Mouse (Mus musculus): Measurements from ENCODE around the gene Spast. TPM values are rescaled to one million over a fixed set of nuclear protein-coding genes. Genes with fewer than 3 reads are reported as not detected.

The Spast gene
- polyA plus RNA-seq, 1 experiment from 2014 or later: 38.4 TPM

GRCm38 (mm10) chr17:74406487-74406886 is 67.7 kb downstream of the Spast start:
- no peak for ATAC-seq (ENCODE audit: low read depth)
- Histone ChIP-seq H3K27ac (replicated peaks) (no peak overlapping the region), H3K9ac (no peak overlapping the region), H3K4me1 (replicated peaks) (no peaks in the 10 kb centered on the region), H3K4me3 (no peak overlapping the region), H3K4me2 (no peak overlapping the region), H3K27me3 (no peaks in the 10 kb centered on the region), H3K9me3 (no peaks in the 10 kb centered on the region), H3K36me3 (peaks cover 80% of the 10 kb centered on the region)
- WGBS: 94% methylated on average over 8 of the region's 8 CpGs

GRCm38 (mm10) chr17:74409722-74410121 is 70.9 kb downstream of the Spast start:
- WGBS: 72% methylated on average over 4 of the region's 4 CpGs

DNA sequence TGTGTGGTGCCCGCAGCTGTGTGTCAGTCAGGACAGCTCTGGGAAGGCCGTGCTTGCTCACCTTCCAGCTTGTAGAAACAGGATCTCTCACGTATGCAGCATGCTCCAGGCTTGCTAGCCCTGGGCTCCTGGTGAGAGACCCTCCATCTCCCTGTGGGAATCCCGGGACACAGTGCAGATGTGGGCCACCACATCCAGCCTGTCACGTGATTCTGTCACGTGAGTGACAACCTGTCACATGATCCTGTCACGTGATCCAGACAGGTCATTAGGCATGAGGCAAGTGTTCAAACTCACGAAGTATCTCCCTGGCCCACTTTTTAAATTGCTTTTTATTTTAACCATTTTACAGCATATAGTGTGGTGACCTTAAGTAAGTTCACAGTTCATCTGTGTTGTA is 74.5 kb downstream of the Spast start:
- Histone ChIP-seq H3K27ac (replicated peaks) (no peak overlapping the region), H3K4me1 (replicated peaks) (no peaks in the 10 kb centered on the region), H3K9me3 (no peaks in the 10 kb centered on the region), H3K36me3 (peaks cover 87% of the 10 kb centered on the region), H3K27me3 (no peaks in the 10 kb centered on the region), H3K4me2 (no peak overlapping the region), H3K4me3 (no peak overlapping the region), H3K9ac (no peak overlapping the region)
- WGBS: 90% methylated on average over 8 of the region's 8 CpGs
- ATAC-seq (ENCODE audit: low read depth): no peak

More at GRCm38 (mm10) chr17:74409722-74410121, 70.9 kb downstream of the Spast start:
- Histone ChIP-seq H3K9ac (no peak overlapping the region), H3K4me2 (no peak overlapping the region), H3K27me3 (no peaks in the 10 kb centered on the region), H3K27ac (replicated peaks) (no peak overlapping the region), H3K4me1 (replicated peaks) (no peaks in the 10 kb centered on the region), H3K4me3 (no peak overlapping the region), H3K9me3 (no peaks in the 10 kb centered on the region), H3K36me3 (peaks cover 82% of the 10 kb centered on the region)
- no peak for ATAC-seq (ENCODE audit: low read depth)

- no peak overlapping the region for H3K9ac ChIP-seq
- peaks cover 89% of the 10 kb centered on the region for H3K36me3 ChIP-seq
- no peaks in the 10 kb centered on the region for H3K4me1 ChIP-seq (replicated peaks)
- H3K9me3 ChIP-seq: no peaks in the 10 kb centered on the region
- H3K27ac ChIP-seq (replicated peaks): no peak overlapping the region
- WGBS: 76% methylated on average over 1 of the region's 1 CpGs
- no peaks in the 10 kb centered on the region for H3K27me3 ChIP-seq
- H3K4me2 ChIP-seq: no peak overlapping the region
- no peak for ATAC-seq (ENCODE audit: low read depth)
- no peak overlapping the region for H3K4me3 ChIP-seq
Measured at GRCm38 (mm10) chr17:74414671-74415070, 75.9 kb downstream of the Spast start.

DNA sequence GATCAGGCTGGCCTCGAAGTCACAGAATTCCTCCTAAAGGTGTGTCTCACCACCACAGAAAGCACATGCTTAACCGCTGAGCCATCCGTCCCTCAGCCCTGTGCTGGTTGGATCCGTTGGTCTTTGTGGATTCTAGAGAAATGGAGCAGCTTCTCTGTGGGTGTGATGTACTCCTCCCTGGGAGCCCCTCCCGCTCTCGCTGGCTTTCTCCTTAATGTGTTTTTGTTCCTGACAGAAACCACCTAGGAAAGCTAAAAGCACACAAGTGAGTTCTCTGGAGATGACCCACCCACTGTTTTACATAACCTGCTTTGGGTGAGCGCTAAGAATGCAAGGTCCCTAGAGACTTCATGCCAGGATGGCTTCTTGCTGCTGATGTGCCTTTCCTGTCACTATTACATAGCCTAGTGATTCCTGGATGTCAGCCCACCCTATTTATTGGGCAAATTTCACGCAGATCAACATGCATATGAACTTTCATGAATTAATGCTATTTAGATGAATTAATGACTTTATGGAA is 78.1 kb downstream of the Spast start:
- ATAC-seq (ENCODE audit: low read depth): no peak

DNA sequence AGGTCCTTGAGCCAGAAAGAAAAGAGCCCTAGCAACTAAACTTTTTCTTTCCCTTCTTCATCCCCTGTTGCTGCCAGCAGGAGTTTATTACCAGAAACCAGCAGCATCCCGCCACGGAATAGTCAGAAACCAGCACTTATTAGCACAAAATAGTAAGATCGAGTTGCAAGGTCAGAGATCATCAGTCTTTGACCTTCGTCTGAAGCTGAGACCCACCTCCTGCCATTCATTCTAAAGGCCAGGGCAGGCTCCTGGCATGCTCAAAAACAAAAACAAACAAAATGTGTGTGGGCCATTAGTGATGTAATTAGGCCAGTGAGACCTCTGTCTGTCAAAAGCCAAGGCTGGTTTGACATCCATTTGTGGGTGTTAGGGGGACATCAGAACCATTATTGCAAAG is 79.4 kb downstream of the Spast start:
- WGBS: 69% methylated on average over 4 of the region's 4 CpGs
- no peak overlapping the region for H3K27ac ChIP-seq (replicated peaks)

More for the DNA sequence above, 78.1 kb downstream of the Spast start:
- WGBS: 88% methylated on average over 8 of the region's 8 CpGs
- no peak overlapping the region for H3K9ac ChIP-seq
- H3K27ac ChIP-seq (replicated peaks): no peak overlapping the region
- H3K36me3 ChIP-seq: peaks cover 87% of the 10 kb centered on the region
- H3K27me3 ChIP-seq: no peaks in the 10 kb centered on the region
- no peak overlapping the region for H3K4me2 ChIP-seq
- H3K4me3 ChIP-seq: no peak overlapping the region
- no peaks in the 10 kb centered on the region for H3K9me3 ChIP-seq
- no peaks in the 10 kb centered on the region for H3K4me1 ChIP-seq (replicated peaks)

DNA sequence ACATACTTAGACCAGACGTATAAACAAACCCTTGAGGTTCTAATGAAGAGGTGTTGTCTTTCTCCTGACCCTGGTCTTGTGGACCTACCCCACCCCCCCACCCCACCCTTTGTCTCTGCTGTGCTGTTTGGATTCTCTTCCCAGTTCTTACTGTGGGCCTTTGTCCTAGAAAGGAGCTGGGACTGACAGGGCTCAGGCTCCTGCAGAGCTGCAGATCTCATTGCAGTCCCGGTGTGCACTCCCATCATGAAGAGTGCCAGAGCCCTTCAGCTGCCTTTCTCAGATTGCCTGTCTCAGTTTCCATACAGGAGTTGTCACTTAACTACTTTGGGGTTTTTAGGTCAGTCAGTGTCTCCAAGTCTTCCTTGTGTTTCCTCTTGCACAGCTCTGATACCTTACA is 81.9 kb downstream of the Spast start:
- no peaks in the 10 kb centered on the region for H3K27me3 ChIP-seq
- H3K4me2 ChIP-seq: no peak overlapping the region
- 79% methylated on average over 2 of the region's 2 CpGs for WGBS
- no peaks in the 10 kb centered on the region for H3K9me3 ChIP-seq
- H3K36me3 ChIP-seq: peaks cover 80% of the 10 kb centered on the region
- ATAC-seq (ENCODE audit: low read depth): no peak
- no peak overlapping the region for H3K4me3 ChIP-seq
- H3K9ac ChIP-seq: no peak overlapping the region
- H3K27ac ChIP-seq (replicated peaks): no peak overlapping the region
- H3K4me1 ChIP-seq (replicated peaks): no peaks in the 10 kb centered on the region

More for the DNA sequence above, 79.4 kb downstream of the Spast start:
- no peak for ATAC-seq (ENCODE audit: low read depth)
- H3K36me3 ChIP-seq: peaks cover 86% of the 10 kb centered on the region
- H3K9me3 ChIP-seq: no peaks in the 10 kb centered on the region
- H3K4me3 ChIP-seq: no peak overlapping the region
- H3K27me3 ChIP-seq: no peaks in the 10 kb centered on the region
- H3K9ac ChIP-seq: no peak overlapping the region
- H3K4me2 ChIP-seq: no peak overlapping the region
- no peaks in the 10 kb centered on the region for H3K4me1 ChIP-seq (replicated peaks)

- 77% methylated on average over 12 of the region's 12 CpGs for WGBS
- Histone ChIP-seq H3K36me3 (peaks cover 74% of the 10 kb centered on the region), H3K4me3 (no peak overlapping the region), H3K4me1 (replicated peaks) (no peaks in the 10 kb centered on the region), H3K4me2 (no peak overlapping the region), H3K27me3 (no peaks in the 10 kb centered on the region), H3K9ac (no peak overlapping the region), H3K27ac (replicated peaks) (0 out of 2 replicates have a peak overlapping the region, but pooled peaks have one; percentile 14), H3K9me3 (no peaks in the 10 kb centered on the region)
- ATAC-seq (ENCODE audit: low read depth): peak; percentile 95
Measured at GRCm38 (mm10) chr17:74424401-74425005, 85.7 kb downstream of the Spast start.

DNA sequence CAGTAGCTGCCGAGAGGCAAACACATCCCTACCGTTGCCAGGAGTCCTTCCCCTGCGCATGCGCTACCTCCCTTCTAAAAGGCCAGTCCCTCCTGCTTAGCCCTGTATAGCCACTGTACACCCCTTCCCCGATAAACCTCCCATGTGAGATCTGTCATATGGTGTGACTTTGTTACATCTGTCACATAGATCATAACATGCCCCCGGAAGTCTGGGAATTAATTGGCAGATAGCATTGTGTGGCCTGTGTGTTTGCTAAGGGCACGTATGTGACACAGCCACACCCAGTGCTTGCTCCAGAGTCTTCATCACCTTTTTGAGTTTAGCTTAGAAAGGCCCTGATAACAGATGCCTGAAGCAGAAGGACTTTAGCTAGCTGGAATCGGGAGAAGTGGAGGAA is 91.3 kb downstream of the Spast start:
- WGBS: 91% methylated on average over 8 of the region's 8 CpGs
- Histone ChIP-seq H3K9ac (no peak overlapping the region), H3K9me3 (no peaks in the 10 kb centered on the region), H3K4me3 (no peak overlapping the region), H3K4me2 (no peak overlapping the region), H3K36me3 (peaks cover 27% of the 10 kb centered on the region), H3K27ac (replicated peaks) (no peak overlapping the region), H3K4me1 (replicated peaks) (no peaks in the 10 kb centered on the region), H3K27me3 (no peaks in the 10 kb centered on the region)
- no peak for ATAC-seq (ENCODE audit: low read depth)

- no peak overlapping the region for H3K4me2 ChIP-seq
- no peak for ATAC-seq (ENCODE audit: low read depth)
- no peaks in the 10 kb centered on the region for H3K27me3 ChIP-seq
- no peaks in the 10 kb centered on the region for H3K4me1 ChIP-seq (replicated peaks)
- H3K9me3 ChIP-seq: no peaks in the 10 kb centered on the region
- H3K9ac ChIP-seq: no peak overlapping the region
- WGBS: 76% methylated on average over 13 of the region's 13 CpGs
- H3K27ac ChIP-seq (replicated peaks): no peak overlapping the region
- peaks cover 23% of the 10 kb centered on the region for H3K36me3 ChIP-seq
- no peak overlapping the region for H3K4me3 ChIP-seq
Measured at GRCm38 (mm10) chr17:74431481-74431880, 92.7 kb downstream of the Spast start.

DNA sequence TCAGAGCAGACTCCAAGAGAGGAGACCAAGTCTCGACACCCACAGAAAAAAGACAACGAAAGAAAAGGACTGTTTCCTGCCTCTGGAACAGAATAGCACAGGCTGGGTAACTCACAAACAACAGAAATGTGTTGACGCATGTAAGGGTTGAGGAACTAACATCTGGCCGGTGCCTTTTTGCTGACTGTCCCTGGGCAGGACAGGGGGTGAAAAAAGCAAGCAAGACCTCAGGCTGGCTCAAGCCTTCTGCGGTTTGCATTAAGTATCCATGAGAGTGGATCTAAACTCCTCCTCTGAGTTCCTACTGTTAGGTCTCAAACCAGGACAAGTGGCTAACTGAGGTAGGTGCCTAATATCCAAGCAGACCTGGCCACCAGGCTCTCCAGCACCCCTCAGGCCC is 93.8 kb downstream of the Spast start:
- Histone ChIP-seq H3K9me3 (no peaks in the 10 kb centered on the region), H3K4me2 (no peak overlapping the region), H3K36me3 (peaks cover 11% of the 10 kb centered on the region), H3K27me3 (no peaks in the 10 kb centered on the region), H3K27ac (replicated peaks) (no peak overlapping the region), H3K4me1 (replicated peaks) (no peaks in the 10 kb centered on the region), H3K9ac (no peak overlapping the region), H3K4me3 (no peak overlapping the region)
- ATAC-seq (ENCODE audit: low read depth): no peak
- WGBS: 87% methylated on average over 5 of the region's 5 CpGs

DNA sequence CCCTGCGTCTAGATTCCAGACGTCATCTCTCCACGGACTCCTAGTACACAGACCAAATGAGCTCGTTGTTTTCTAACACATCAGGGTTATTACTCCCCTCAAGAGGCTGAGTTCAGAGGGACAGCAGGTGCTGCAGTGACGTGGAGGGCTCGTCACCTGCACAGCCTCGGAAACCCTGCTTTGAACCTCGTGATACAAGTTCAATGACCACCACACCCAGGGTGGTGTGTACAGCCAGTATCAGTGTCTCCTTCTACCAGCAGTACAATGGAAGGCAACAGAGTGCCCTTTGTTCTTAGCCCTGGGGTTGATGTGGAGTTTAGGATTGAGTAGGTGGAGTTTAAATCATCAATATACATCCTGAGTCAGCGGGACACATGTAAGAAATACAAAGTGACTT is 99.0 kb downstream of the Spast start:
- 83% methylated on average over 9 of the region's 9 CpGs for WGBS
- H3K27ac ChIP-seq (replicated peaks): no peak overlapping the region
- H3K36me3 ChIP-seq: no peaks in the 10 kb centered on the region
- no peak overlapping the region for H3K4me2 ChIP-seq
- no peaks in the 10 kb centered on the region for H3K4me1 ChIP-seq (replicated peaks)
- H3K9ac ChIP-seq: no peak overlapping the region
- no peaks in the 10 kb centered on the region for H3K27me3 ChIP-seq
- H3K4me3 ChIP-seq: no peak overlapping the region
- no peak for ATAC-seq (ENCODE audit: low read depth)
- no peaks in the 10 kb centered on the region for H3K9me3 ChIP-seq

DNA sequence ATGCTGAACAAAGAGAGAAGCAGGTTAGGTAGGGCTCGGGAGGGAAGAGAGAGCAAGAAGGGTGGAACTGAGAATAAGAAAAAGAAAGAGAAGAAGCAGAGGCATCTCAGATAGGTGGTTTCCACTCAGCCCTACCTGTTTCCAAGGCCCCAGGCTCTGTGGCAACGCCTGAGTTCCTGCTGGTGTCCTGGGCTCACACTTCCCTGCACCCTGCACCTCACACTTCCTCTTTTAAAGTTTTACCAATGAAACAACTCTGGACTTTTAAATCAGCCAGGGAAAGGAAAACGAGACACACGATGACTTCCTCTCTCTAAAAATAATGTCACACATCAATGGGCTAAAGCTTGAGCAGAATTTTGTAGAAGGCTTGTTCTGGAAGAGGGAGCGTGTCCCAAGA is 101.7 kb downstream of the Spast start:
- no peak for ATAC-seq (ENCODE audit: low read depth)
- Histone ChIP-seq H3K4me2 (no peak overlapping the region), H3K36me3 (no peaks in the 10 kb centered on the region), H3K4me3 (no peak overlapping the region), H3K9me3 (no peaks in the 10 kb centered on the region), H3K27ac (replicated peaks) (no peak overlapping the region), H3K27me3 (no peaks in the 10 kb centered on the region), H3K9ac (no peak overlapping the region), H3K4me1 (replicated peaks) (no peaks in the 10 kb centered on the region)
- WGBS: 79% methylated on average over 5 of the region's 5 CpGs

Measured in neural tube, embryonic 13.5 days (tissue).